Mouse (Mus musculus) embryonic fibroblast, embryonic 13.5 days (primary cell): ENCODE results near the gene Zfp989. TPM values are rescaled to one million over a fixed set of nuclear protein-coding genes. Genes with fewer than 3 reads are reported as not detected.
"Not testable (repeated sequence)": the region's sequence is repeated elsewhere in the genome, so short reads cannot be mapped to it uniquely, and the experiment has no call there.

Source experiments
- H3K27ac ChIP-seq: 2 replicates; pipeline ENCODE4 v1.5.1; 2012; ENCODE audit warnings: low read length, control low read depth, inconsistent platforms; ENCODE audit not compliant: insufficient read depth
- H3K4me1 ChIP-seq: 2 replicates; pipeline ENCODE4 v1.6.1; 2011; ENCODE audit warnings: low read length; ENCODE audit not compliant: control insufficient read depth, insufficient read depth
- H3K4me3 ChIP-seq: 2 replicates; pipeline ENCODE4 v1.5.1; 2011; ENCODE audit warnings: mild to moderate bottlenecking, control low read depth, low read length; ENCODE audit not compliant: insufficient read depth
- CTCF ChIP-seq: IDR thresholded peaks from 2 replicates; pipeline ENCODE4 v1.5.1; 2011; ENCODE audit warnings: mild to moderate bottlenecking, control low read depth, low read length, moderate library complexity, borderline replicate concordance; ENCODE audit not compliant: insufficient read depth
- POLR2A ChIP-seq: IDR thresholded peaks from 2 replicates; pipeline ENCODE4 v1.6.1; 2011; ENCODE audit warnings: low read depth, mild to moderate bottlenecking, control low read depth, low read length, moderate library complexity
- polyA plus RNA-seq: library from polyadenylated mRNA; stranded (reverse); fragments of >200 nt; gene quantifications from 2 replicates; pipeline ENCODE4 v1.2.4, GENCODE M21; 2011; ENCODE audit warnings: low read depth; ENCODE audit not compliant: missing spikeins, insufficient read length

Zfp989 gene
- polyA plus RNA-seq: 0.78 TPM in 1 of 2 replicates, not detected in the other

DNA sequence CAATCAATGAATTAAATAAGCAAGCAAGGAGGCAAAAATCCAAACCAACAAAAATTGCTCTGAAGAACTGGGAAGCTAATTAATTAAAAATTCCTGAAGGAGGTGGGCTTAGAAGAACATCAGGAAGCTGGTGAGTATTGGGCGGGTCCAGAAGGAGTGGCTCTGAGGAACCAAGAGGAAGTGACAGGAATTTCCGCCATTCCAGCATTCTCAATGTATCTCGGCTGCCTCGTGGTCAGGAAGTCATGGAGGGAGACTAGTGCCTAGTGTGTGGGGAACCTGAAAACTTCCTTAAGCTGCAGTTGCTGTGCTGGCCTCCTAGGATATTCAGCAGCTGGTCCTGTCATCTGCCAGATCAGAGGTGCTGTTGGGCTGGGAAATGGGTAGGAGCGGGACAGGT is at the start of gene Zfp989:
Gene Zfp989, plus strand, starts transcription at position 220 of the 400 bp plus-strand sequence.
- not testable (repeated sequence) for H3K4me1 ChIP-seq, H3K4me3 ChIP-seq, H3K27ac ChIP-seq

DNA sequence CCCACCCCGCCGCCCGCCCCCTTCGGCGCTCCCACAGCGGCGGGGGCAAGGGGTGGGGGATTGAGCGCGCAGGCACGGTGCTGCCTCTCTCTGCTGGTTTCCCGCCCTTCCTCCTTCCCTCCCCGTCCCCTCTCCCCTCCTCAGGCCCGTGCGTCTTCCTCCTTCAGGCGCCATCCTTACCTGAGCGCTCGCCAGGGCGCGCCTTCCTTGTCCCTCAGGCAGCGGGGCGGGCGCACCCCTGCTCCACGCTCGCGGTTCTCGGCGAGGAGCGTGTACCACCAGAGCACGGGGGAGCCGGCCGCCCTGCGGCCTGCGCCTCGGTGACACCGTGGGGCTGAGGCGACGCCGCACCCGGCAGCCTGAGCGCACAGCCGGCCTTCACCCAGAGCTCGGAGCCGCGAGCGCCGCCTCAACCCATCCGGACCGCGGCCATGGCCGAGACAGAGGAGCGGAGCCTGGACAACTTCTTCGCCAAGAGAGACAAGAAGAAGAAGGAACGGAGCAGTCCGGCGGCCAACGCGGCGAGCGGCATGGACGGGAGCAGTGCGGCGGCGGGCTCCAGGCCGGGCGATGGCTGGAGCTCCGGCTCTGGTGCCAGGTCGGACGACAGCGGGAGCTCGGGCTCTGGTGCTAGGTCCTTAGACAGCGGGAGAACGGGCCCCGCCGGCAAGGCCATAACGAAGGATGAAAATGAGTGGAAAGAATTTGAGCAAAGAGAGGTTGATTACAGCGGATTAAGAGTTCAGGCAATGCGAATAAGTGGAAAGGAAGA is 39.3 kb upstream of the Zfp989 start:
- TF ChIP-seq CTCF: no peak
- no peak for TF ChIP-seq POLR2A
- H3K4me1 ChIP-seq: no peaks in the 10 kb centered on the region
- H3K27ac ChIP-seq: no peak overlapping the region
- no peak overlapping the region for H3K4me3 ChIP-seq

DNA sequence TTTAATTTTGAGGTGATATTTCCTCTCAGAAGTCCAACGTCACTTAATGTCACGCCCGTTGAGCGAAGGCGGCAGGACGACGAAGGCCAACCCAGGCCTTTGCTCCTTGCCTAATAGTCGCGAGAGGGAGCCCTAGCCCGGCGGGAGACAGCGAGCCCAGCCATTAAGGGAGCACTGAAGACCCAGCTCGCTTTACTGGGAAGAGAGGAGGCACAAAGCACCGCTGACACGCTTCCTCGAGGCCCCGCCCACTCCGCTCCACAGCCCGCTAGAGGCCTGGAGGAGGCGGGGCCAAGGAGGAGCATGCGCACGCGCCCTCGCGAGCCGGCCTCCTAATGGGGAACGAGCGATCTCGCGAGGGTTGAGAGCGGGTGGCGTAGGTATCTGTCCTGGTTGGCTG is 30.1 kb upstream of the Zfp989 start:
- H3K4me3 ChIP-seq, H3K27ac ChIP-seq, H3K4me1 ChIP-seq: not testable (repeated sequence)

DNA sequence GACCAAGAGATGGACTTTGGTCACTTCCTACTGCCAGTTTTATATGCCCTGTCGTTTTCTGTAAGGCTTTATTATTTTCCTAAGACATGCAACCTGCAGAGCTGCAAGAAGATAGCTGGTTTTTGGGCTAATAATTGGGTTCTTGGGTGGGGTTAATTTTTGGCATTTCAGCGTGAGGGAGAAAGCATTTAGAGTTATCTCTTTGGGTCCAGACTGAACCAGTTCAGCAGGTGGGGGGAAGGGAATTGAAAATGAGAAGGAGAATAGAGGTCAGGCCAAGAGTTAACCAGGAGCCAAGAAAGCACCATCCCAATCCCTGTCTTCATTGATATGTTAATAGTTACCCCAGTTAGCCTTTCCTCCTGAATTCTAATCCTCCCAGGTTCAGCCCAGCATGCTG is 4.8 kb downstream of the Zfp989 start:
- not testable (repeated sequence) for H3K27ac ChIP-seq, H3K4me1 ChIP-seq, H3K4me3 ChIP-seq

DNA sequence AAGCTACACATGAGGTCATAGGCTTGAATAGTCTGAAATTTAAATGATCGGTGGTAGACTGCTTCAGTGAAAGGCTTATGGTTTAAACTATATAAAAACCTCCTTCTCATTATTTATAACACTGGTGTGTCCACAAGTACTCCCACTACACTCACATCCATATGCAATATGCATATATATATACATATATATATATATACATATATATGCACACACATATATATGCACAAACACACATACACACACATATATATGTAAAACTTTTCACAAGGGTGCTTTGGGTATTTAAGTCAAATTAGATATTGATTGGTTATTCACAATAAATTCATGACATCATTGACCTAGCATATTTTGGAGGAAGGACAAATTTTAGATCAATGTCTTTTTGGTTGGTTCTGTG is 46.6 kb downstream of the Zfp989 start:
- not testable (repeated sequence) for H3K27ac ChIP-seq, H3K4me3 ChIP-seq, H3K4me1 ChIP-seq

DNA sequence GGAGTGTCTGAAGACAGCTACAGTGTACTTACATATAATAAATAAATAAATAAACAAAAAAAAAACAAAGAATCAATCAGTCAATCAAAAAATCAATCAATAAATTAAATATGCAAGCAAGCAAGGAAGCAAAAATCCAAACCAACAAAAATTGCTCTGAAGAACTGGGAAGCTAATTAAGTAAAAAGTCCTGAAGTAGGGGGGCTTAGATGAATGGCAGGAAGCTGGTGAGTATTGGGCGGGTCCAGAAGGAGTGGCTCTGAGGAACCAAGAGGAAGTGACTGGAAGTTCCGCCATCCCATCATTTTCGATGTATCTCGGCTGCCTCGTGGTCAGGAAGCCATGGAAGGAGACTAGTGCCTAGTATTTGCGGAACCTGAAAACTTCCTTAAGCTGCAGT is 49.8 kb downstream of the Zfp989 start, which contains the start of gene Rex2:
Gene Rex2, plus strand, starts transcription at position 301 of the 400 bp plus-strand sequence.
- H3K4me1 ChIP-seq, H3K27ac ChIP-seq, H3K4me3 ChIP-seq: not testable (repeated sequence)

DNA sequence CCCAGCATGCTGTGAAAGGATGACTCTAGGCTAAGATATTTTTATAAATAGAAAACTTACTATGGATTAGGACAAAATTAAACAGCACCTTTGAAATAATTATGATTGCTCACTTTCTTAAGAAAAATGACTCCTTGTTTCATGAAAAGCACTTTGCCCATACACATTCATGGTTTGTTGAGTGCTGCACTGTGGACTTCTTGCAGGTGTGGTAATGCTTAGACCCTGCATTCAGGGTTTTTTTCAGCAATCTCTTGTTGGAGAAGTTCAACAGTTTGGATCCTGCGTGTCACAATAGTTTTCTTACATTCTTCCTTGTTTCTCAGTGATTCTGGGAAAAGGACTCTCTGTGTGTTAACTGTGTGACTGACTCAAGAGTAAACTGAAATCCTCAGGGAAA is 54.6 kb downstream of the Zfp989 start:
- H3K4me3 ChIP-seq, H3K4me1 ChIP-seq, H3K27ac ChIP-seq: not testable (repeated sequence)

DNA sequence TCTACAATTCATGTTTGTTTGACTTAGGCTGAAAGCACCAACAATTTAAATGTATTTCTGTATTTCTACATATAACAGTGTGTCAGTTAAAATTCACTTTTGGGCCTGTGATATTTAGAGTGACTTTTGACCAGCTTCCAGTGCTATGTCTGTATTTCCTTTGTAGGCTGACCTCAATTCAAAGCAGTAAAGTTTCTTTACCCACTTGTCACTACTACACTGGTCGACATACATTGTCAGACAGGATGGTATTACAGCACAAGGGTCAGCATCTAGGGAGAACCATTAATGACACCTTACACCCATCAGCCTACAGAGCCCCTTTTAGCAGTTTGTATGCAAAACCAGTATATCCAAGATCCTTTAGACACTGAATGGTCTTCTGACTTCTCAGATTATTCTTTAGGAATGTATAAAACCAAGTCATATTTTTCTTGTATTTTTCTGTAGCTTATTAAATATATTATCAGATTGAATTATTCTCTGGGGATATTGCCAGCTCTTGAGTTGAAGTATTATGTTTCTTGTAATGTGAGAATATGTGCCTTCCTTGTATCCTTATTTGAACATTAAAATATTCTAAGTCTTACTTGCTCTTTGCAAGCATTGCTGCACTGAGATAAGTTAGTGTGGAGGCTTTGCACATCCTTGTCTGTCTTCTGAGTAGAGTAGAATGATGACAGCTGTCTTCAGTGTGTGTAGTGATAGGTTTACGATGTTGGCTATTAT is 59.7 kb downstream of the Zfp989 start:
- H3K27ac ChIP-seq, H3K4me1 ChIP-seq, H3K4me3 ChIP-seq: not testable (repeated sequence)

Other genes starting within 250 kb of the Zfp989 start
- gene Gm21411, start 62.4 kb upstream of the Zfp989 start, polyA plus RNA-seq: not detected in 2 replicates
- 0.61 and 1.1 TPM in 2 replicates for gene Rex2, start 49.9 kb downstream of the Zfp989 start, polyA plus RNA-seq
- 20.2 and 21.2 TPM in 2 replicates for gene Zfp991, start 160.1 kb downstream of the Zfp989 start, polyA plus RNA-seq